Mouse (Mus musculus): ENCODE measurements at regions not wholly inside any gene's neighbourhood (a gene's known extent, or its start where the extent isn't known, plus 50 kb on each side); places are given as distances from the start of the nearest gene placed in this dataset.

DNA sequence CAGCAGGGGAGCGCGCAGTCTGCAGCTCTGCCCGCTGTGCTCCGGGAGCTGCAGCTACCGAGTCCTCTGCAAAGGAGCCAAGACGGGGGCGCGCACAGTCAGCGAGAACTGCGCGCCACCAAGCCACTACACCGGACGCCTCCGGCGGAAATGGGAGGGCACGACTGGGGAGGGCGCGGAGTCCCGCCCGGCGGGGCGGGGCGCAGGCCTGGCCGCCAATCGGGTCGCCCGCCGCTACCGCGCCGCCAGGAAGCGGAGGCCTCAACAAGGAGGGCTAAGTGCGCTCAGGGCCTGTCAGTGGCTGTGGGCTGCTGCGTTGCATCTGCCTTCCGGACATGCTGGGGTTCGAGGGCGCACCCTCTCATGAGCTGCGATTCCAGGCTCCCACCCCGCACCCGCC, 481.7 kb upstream of the Ywhaq start:
- DNase-seq (ENCODE audit: low spot score): peak; percentile 3
